Mouse (Mus musculus): Measurements from ENCODE around the gene Rbbp7.

Gene Rbbp7

DNA sequence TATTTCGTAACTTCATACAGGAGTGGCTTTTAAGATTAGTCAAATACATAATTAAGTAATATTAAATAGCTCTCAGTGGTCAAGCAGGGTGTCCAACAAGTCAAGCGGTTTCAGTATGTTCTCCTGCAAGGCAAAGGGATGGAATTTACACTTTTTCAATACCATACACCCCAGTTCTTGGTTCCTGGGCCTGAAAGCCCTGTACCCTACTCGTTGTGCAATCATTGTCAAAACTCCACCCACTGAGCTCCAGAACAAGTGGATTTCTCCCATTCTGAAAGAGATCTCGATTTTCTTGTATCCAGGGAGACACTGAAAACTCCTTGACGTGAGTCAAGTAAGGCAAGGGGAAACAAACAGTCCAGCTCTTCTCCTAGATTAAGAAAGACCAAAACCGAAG is 67.8 kb downstream of the Rbbp7 start:
- no peak for DNase-seq (ENCODE audit: low read depth, low spot score)

Measured in brain, embryonic 18.5 days (tissue).